Mouse (Mus musculus): ENCODE data around the gene Ska2. TPM values are rescaled to one million over a fixed set of nuclear protein-coding genes. Genes with fewer than 3 reads are reported as not detected.
A peak's percentile ranks its signal among the peaks of the same experiment; 100 is the strongest.

The Ska2 gene
- polyA plus RNA-seq (2012; rRNA removed): 12.1 and 14.9 TPM in 2 replicates

- DNase-seq (ENCODE audit: low spot score): peak; percentile 89
Observed at GRCm38 (mm10) chr11:87108755-87109518, at the start of gene Ska2. Ska2 (plus strand) TSS chr11:87109234.

GRCm38 (mm10) chr11:87060410-87060809 is 48.6 kb upstream of the Ska2 start:
- DNase-seq (ENCODE audit: low spot score): no peak

DNA sequence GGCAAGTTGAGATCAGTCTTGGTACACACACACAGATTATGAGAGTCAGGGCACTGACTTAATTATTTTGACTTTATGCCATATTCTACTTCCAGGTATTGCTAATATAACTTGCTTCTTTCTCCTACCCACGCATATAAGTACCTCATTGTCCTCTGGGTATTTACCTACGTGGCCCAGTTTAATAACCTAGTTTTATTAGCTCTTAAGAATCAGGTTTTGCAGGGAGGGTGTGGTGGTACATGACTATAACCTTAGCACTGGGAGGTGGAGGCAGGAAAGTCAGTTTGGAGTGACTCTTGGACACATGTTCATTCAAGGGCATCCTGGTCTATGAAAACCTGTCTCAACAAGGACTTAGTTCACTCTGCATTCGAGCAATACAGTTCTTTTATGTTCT is 46.9 kb upstream of the Ska2 start:
- no peak for DNase-seq (ENCODE audit: low spot score)

GRCm38 (mm10) chr11:87073343-87073865 is 35.6 kb upstream of the Ska2 start:
- peak; percentile 50 for DNase-seq (ENCODE audit: low spot score)

- peak; percentile 80 for DNase-seq (ENCODE audit: low spot score)
Observed at GRCm38 (mm10) chr11:87073866-87074440, 35.1 kb upstream of the Ska2 start, which contains the start of gene Gdpd1. Gdpd1 (minus strand) TSS chr11:87074062.

- DNase-seq (ENCODE audit: low spot score): no peak
Observed at GRCm38 (mm10) chr11:87083712-87084111, 25.3 kb upstream of the Ska2 start.

DNA sequence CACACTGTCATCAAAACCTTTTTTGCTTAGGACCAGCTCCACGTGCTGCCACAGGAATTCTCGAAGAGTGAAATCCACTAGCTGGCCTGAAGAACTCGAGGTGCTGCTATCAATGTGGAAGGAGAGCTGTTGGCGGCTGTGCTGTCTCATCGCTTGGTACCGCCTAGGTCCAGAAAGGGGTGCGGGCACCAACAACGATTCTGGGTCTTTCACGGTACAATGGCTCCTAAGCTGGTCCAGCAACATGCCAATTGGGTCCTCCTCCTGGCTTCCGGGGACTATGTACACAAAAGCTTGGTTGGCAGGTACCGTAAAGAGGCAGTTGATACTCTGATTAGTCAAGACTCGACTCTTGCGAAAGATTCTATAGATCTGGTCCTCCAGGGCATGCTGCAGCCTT is 23.6 kb upstream of the Ska2 start:
- DNase-seq (ENCODE audit: low spot score): no peak

- DNase-seq (ENCODE audit: low spot score): peak; percentile 60
Observed at GRCm38 (mm10) chr11:87086290-87086984, 22.6 kb upstream of the Ska2 start, which contains the start of gene Smg8. Smg8 (minus strand) TSS chr11:87086774.

DNA sequence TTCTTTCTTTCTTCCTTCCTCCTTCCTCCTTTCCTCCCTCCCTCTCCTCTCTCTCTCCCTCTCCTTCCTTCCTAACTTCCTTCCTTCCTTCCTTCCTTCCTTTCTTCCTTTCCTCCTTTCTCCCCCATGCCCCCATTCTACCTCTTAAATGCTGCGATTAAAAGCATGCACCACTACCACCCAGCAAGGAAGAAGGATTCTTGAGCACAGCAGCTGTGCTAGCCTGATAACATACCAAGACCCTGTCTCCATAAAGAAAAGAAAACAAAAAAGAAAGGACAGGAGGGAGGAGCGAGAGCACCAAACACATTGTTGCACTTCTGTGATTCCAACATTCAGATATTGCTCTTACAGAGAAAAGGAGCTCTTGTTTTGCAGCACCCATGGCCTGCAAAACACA is 21.9 kb upstream of the Ska2 start:
- DNase-seq (ENCODE audit: low spot score): no peak

DNA sequence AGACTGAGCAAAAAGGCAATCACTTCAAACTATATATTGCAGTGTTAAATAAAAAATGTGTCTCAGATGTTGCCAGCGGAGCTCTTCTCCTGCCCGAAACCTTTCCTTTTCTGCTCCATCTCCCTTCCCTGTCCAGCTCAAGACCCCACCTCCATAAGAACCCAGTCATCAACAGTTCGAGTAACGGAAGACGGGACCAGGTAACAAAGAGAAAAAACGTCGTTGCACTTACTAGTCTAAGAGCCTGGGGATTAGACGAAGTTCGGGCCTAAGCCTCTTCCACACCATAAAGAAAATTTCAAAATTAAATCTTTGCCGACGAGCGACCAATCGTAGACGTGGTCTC is 652 bp upstream of the Ska2 start, which contains the start of gene Prr11:
TSS of gene Prr11 (minus strand) at position 300 of the 346 bp plus-strand sequence.
- no peak for DNase-seq (ENCODE audit: low spot score)

DNA sequence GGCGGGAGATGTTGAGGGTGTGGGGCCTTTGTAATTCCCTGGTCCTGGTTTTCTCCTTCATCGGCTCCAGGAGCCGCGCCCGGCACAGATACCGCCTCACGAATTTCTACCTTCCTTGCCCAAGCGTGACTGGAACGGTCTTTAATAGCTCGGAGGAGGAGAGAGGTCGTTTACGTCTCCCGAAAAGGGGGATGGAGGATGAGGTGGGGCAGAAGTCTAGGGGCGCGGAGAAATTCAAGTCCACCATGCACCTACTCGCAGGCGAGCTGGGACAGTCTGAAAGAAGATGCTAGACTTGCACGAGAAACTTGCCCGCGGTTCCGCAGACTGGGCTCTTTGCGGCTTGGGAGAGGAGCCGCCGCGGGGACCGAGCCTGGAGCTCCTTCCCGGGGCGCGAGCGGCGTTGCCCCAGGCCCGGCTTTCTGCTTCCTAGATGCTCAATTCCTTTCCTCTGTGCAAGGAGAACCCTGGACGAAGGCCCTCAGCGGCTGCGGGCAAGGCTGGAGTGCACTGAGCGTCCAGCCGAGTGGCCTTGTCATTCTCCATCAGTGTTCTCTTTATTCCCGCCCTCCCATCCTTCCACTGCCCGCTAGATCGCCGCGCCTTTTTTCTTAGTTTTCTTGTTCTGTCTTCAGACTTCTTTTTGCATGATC is 611 bp downstream of the Ska2 start:
- peak; percentile 31 for DNase-seq (ENCODE audit: low spot score)

GRCm38 (mm10) chr11:87110172-87110909 is 1.3 kb downstream of the Ska2 start:
- no peak for DNase-seq (ENCODE audit: low spot score)

GRCm38 (mm10) chr11:87121864-87122263 is 12.8 kb downstream of the Ska2 start:
- no peak for DNase-seq (ENCODE audit: low spot score)

DNA sequence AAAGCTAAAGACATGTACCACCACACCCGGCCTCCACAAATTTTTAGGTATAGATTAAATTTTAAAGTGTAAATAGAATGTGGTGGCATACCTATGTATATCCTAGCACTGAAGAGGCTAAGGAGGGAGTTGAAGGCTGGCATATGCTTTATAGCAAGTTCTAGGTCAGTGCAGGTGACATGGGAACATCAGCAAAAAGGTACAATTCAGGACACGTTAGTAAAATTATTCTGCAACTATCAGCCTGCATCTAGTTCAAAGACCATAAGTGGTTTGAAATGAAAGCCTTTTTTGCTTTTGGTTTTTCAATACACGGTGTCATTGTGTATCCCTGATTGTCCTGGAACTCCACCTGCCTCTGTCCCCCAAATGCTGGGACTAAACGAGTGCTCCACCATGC is 16.5 kb downstream of the Ska2 start:
- DNase-seq (ENCODE audit: low spot score): no peak

DNA sequence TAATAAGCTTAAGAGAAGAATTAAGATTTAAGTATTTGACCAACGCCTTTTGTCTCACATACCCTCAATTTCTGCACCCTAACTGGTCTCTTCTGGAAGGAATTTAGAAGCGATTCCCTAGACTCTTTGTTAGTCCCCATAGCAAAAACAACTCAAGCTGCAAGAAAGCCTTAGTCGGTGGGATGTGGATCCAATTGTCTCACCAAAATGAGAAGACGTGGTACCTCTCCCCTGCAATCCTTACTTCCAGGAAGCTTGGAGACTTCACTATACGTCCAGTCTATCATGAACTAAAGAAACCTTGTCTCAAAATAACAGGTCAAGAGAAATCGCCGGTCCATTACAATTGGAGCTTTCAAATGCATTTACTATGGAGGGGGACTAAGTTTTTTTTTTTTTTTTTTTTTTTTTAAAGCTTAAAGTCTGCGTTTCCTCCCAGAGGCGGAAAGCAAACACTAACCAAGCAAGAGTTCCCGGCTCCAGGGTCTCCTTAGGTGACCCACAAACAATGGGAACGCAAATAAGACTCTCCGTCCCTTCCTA is 17.3 kb downstream of the Ska2 start:
- no peak for DNase-seq (ENCODE audit: low spot score)

DNA sequence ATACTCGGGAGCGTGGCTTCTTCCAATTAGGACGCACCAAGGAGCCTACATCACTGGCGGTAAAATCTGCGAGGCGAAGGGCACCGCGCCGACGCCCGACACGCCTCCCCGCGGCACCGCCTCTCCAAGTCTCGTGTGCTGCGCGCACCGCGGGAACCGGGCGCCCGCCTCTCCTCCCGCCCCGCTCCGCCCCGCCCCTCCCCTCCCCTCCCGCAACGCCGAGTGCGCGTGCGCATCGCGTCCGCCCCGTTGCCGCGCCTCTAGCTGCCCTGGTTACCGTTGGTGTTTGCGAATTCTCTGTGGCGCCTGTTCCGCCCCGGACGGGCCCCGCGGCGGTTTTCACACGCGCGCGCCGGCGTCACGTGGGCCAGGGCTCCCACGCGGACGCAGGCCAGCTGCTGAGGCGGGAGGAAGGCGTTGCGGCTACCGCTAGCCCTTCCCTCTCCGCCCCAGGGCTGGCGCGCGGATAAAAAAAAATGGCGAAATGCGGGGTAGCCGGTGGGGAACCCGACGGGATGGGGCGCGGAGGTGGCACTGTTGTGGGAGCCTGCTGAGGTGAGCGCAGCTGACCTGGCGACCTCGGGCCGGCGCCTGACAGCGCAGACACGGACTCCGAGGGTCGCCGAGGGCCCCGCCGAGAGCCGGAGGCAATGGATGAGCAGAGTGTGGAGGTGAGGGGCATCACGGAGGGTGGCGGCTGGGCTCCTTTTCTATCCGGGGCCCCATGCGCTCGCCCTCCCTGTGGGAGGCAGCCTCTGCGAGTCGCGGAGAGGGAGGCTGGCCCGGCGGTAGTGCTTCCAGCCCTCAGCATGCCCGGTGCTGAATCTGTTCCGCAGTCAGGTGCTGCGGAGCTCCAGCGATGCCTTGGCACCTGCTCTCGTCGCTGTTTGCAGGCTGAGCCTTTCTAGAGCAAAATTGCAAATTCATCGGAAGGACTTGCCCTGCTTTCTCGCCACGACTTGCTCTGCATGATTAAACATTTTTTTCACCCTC is 18.1 kb downstream of the Ska2 start, which contains the start of gene Trim37:
TSS of gene Trim37 (plus strand) at position 254 of the 993 bp plus-strand sequence.
- peak; percentile 78 for DNase-seq (ENCODE audit: low spot score)

DNA sequence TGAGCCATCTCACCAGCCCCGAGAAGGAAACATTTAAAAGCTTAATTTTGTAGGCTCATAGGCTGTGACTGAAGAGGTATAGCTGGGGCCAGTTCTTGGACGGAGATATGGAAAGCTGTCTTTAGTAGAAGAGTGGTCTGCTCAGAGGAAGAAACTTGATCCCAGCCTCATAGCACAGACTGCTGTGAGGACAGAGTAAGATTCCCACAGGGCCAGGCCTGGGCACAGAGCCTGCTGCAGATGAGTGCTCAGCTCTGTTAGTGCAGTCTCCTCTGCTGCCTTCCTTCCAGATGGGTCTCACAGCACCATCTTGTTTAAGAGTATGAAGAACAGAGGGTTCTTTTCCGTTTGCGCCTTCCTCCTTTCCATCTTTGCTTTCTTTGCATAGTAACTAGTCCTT is 27.2 kb downstream of the Ska2 start:
- no peak for DNase-seq (ENCODE audit: low spot score)

DNA sequence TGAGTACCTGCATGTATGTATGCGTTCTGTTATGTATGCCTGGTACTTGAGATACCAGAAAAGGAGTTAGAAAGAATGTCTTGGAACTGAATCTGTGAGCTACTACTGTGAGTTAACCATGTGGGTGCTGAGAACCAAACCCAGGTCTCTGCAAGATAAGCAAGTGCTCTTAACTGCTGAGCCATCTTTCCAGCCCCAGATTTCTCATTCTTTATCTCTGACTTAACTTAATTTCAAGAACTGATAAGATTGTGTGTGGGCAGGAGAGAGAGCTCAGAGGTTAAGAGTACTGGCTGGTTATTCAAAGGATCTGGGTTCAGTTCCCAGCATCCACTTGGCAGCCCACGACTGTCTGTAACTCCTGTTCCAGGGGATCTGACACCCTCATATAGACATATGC is 49.0 kb downstream of the Ska2 start:
- DNase-seq (ENCODE audit: low spot score): no peak

GRCm38 (mm10) chr11:87162687-87163086 is 53.7 kb downstream of the Ska2 start:
- no peak for DNase-seq (ENCODE audit: low spot score)

DNA sequence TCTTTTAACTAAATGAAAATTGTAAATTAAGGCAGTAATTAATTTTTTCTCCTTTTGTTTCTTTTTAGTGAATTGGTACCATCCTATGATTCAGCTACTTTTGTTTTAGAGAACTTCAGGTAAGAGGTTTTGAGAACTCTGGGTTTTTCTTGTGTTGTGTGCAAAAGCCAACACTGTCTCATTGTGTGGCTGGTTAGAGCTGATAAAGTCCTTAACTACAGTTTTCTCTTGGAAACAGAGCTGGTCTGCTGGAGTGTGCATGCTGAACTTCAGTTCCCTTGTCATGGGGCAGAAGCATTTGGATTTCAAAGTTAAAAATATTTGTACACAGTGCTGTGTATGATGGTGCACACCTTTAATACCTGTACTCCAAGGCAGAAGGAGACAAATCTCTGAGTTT is 54.7 kb downstream of the Ska2 start:
- no peak for DNase-seq (ENCODE audit: low spot score)

Data from urinary bladder, adult 2 months (tissue).